Comparison of ENCODE assay signal across 7 mouse cellular contexts in the genomic region with DNA sequence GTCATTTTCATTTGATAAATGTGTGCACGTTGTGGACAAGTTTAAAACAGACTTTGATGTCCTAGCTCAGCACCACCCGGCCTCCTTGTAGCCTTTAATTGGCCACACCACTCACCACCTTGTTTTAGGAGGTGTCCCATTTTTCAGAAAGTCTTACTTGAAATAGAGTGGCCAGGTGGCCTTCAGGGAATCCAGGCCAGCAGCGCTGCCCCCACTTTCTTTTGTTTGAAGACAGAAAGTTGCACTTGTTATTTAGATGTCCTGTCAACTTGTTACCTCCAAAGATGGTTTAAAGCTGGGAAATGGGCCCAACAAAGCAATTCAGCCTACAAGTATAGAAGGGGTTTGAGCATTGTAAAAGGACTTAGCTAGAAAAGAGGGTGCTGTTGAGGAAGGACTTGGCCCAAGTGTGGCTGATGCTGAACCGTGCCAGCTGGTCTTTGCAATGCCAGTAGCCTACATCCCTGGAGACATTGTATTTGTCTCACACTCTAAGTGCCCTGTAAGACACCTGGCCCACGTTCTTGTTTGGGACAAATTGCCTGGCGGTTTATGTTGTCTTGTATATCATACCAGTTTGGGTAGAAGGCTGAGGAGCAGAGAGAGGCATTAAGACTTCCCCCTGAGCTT. TPM values are rescaled to one million over a fixed set of nuclear protein-coding genes. Genes with fewer than 3 reads are reported as not detected.
DNase-seq lines count a peak whose midpoint lies in the region; ATAC-seq lines count a peak whose summit lies in the region.

No protein-coding gene starts in this region.

- peaks cover 24% of the 10 kb centered on the region for H3K36me3 ChIP-seq in megakaryocyte, embryonic 14.5 days (replicated peaks; ENCODE audit: low read length)
- peaks cover 41% of the 10 kb centered on the region for H3K36me3 ChIP-seq in forebrain, embryonic 10.5 days (replicated peaks)
- H3K36me3 ChIP-seq in limb, embryonic 12.5 days = peaks cover 18% of the 10 kb centered on the region; the same call in 1 of the 2 replicates
- no peaks in the 10 kb centered on the region for H3K36me3 ChIP-seq in stomach, embryonic 15.5 days

- peak overlapping the region; percentile 77 for H3K4me2 ChIP-seq in limb, embryonic 12.5 days
- H3K4me2 ChIP-seq in stomach, embryonic 15.5 days = peak overlapping the region; percentile 55

- H3K4me3 ChIP-seq in megakaryocyte, embryonic 14.5 days (replicated peaks) = peak overlapping the region; percentile 94
- H3K4me3 ChIP-seq in forebrain, embryonic 10.5 days = peak overlapping the region; percentile 80
- H3K4me3 ChIP-seq in limb, embryonic 12.5 days (replicated peaks) = peak overlapping the region; percentile 88
- peak overlapping the region; percentile 84 for H3K4me3 ChIP-seq in stomach, embryonic 15.5 days (replicated peaks)

- H3K4me1 ChIP-seq in megakaryocyte, embryonic 14.5 days = peaks cover 37% of the 10 kb centered on the region
- H3K4me1 ChIP-seq in forebrain, embryonic 10.5 days = peaks cover 19% of the 10 kb centered on the region
- peaks cover 11% of the 10 kb centered on the region for H3K4me1 ChIP-seq in limb, embryonic 12.5 days (replicated peaks)
- peaks cover 11% of the 10 kb centered on the region; the same call in 1 of the 2 replicates for H3K4me1 ChIP-seq in stomach, embryonic 15.5 days

- ATAC-seq in megakaryocyte, adult 5-6 weeks (ENCODE audit: poor library complexity, severe bottlenecking) = no peak
- ATAC-seq in limb, embryonic 12.5 days (ENCODE audit: insufficient number of reproducible peaks, insufficient read depth, low FRiP score, low TSS enrichment, low read depth) = no peak
- ATAC-seq in stomach, embryonic 15.5 days (ENCODE audit: insufficient read depth, low FRiP score, low read depth) = no peak
- ATAC-seq in frontal cortex, adult (ENCODE audit: low TSS enrichment) = no peak

- no peak for DNase-seq in forebrain, embryonic 10.5 days (ENCODE audit: extremely low spot score, low spot score)
- DNase-seq in right cerebral cortex, postnatal 10 days (ENCODE audit: low spot score in 2 of 2) = no peak

- H3K27ac ChIP-seq in forebrain, embryonic 10.5 days = peak overlapping the region; percentile 99
- peak overlapping the region; percentile 98 for H3K27ac ChIP-seq in limb, embryonic 12.5 days
- H3K27ac ChIP-seq in stomach, embryonic 15.5 days = peak overlapping the region; percentile 98; the same call in 1 of the 2 replicates

- WGBS in forebrain, embryonic 10.5 days = 51% methylated on average over 6 of the region's 6 CpGs
- WGBS in limb, embryonic 12.5 days = 30% methylated on average over 6 of the region's 6 CpGs
- WGBS in stomach, embryonic 15.5 days = 31% methylated on average over 6 of the region's 6 CpGs

- H3K9me3 ChIP-seq in megakaryocyte, embryonic 14.5 days = no peaks in the 10 kb centered on the region
- H3K9me3 ChIP-seq in forebrain, embryonic 10.5 days = no peaks in the 10 kb centered on the region
- H3K9me3 ChIP-seq in limb, embryonic 12.5 days = no peaks in the 10 kb centered on the region
- no peaks in the 10 kb centered on the region for H3K9me3 ChIP-seq in stomach, embryonic 15.5 days

- no peaks in the 10 kb centered on the region for H3K27me3 ChIP-seq in megakaryocyte, embryonic 14.5 days (replicated peaks)
- H3K27me3 ChIP-seq in forebrain, embryonic 10.5 days (ENCODE audit: poor library complexity, severe bottlenecking) = no peaks in the 10 kb centered on the region
- no peaks in the 10 kb centered on the region for H3K27me3 ChIP-seq in limb, embryonic 12.5 days
- H3K27me3 ChIP-seq in stomach, embryonic 15.5 days (replicated peaks) = no peaks in the 10 kb centered on the region

- H3K9ac ChIP-seq in limb, embryonic 12.5 days (replicated peaks) = peak overlapping the region; percentile 89
- peak overlapping the region; percentile 76; the same call in 1 of the 2 replicates for H3K9ac ChIP-seq in stomach, embryonic 15.5 days

RNA-seq across cellular contexts. Expression of a gene that starts 1.1 kb away (rescaled TPM):
- 11.6 and 24.8 TPM in 2 replicates for polyA plus RNA-seq in megakaryocyte, embryonic 14.5 days (2012; ENCODE audit: insufficient read depth, low replicate concordance)
- 32.2 and 32.4 TPM in 2 replicates for total RNA-seq in megakaryocyte, adult 5-6 weeks (2015)
- 63.5 and 63.9 TPM in 2 replicates for total RNA-seq in megakaryocyte, adult 5-6 weeks (2017)
- polyA plus RNA-seq in forebrain, embryonic 10.5 days (2016; fragmentation: Nextera tagmentation; extraction: Ambion mirVana) = 99.5 and 107 TPM in 2 replicates
- 98.0 and 100 TPM in 2 replicates for polyA plus RNA-seq in limb, embryonic 12.5 days (2016; fragmentation: Nextera tagmentation; extraction: Ambion mirVana)
- 75.4 and 76.3 TPM in 2 replicates for polyA plus RNA-seq in stomach, embryonic 15.5 days (2015; fragmentation: Nextera tagmentation; extraction: Ambion mirVana)

RNA-seq across cellular contexts. Expression of a gene that starts 27.0 kb away (rescaled TPM):
- polyA plus RNA-seq in megakaryocyte, embryonic 14.5 days (2012; ENCODE audit: insufficient read depth, low replicate concordance) = 28.0 and 34.2 TPM in 2 replicates
- total RNA-seq in megakaryocyte, adult 5-6 weeks (2015) = 161 and 175 TPM in 2 replicates
- 182 and 197 TPM in 2 replicates for total RNA-seq in megakaryocyte, adult 5-6 weeks (2017)
- 0.97 and 1.0 TPM in 2 replicates for polyA plus RNA-seq in forebrain, embryonic 10.5 days (2016; fragmentation: Nextera tagmentation; extraction: Ambion mirVana)
- polyA plus RNA-seq in limb, embryonic 12.5 days (2016; fragmentation: Nextera tagmentation; extraction: Ambion mirVana) = 0.66 and 1.8 TPM in 2 replicates
- polyA plus RNA-seq in stomach, embryonic 15.5 days (2015; fragmentation: Nextera tagmentation; extraction: Ambion mirVana) = 3.5 and 4.3 TPM in 2 replicates

RNA-seq across cellular contexts. Expression of a gene that starts 58.0 kb away (rescaled TPM):
- polyA plus RNA-seq in megakaryocyte, embryonic 14.5 days (2012; ENCODE audit: insufficient read depth, low replicate concordance) = 0.34 and 0.63 TPM in 2 replicates
- total RNA-seq in megakaryocyte, adult 5-6 weeks (2015) = 0.23 TPM in 1 of 2 replicates, not detected in the other
- not detected in 2 replicates for total RNA-seq in megakaryocyte, adult 5-6 weeks (2017)
- polyA plus RNA-seq in forebrain, embryonic 10.5 days (2016; fragmentation: Nextera tagmentation; extraction: Ambion mirVana) = 6.2 and 7.1 TPM in 2 replicates
- polyA plus RNA-seq in limb, embryonic 12.5 days (2016; fragmentation: Nextera tagmentation; extraction: Ambion mirVana) = 1.5 TPM in 2 replicates
- polyA plus RNA-seq in stomach, embryonic 15.5 days (2015; fragmentation: Nextera tagmentation; extraction: Ambion mirVana) = 5.7 and 8.2 TPM in 2 replicates
